Mouse (Mus musculus): ENCODE results near the gene Gipr.

- TF ChIP-seq CTCF (IDR thresholded peaks at IDR 0.05; ENCODE audit: low read depth) (peak; percentile 20; the same call in 1 of the 2 replicates), EP300 (IDR thresholded peaks at IDR 0.05; ENCODE audit: low read depth) (no peak)
Measured at GRCm38 (mm10) chr7:19155825-19156475, 10.0 kb downstream of the Gipr start.
